Mouse (Mus musculus): Measurements from ENCODE around the gene Gm8909. TPM values are rescaled to one million over a fixed set of nuclear protein-coding genes. Genes with fewer than 3 reads are reported as not detected.
"Not testable (repeated sequence)": the region's sequence is repeated elsewhere in the genome, so short reads cannot be mapped to it uniquely, and the experiment has no call there.

Gm8909 gene
- polyA plus RNA-seq, 1 experiment from 2014 or later, result 6.7 TPM

DNA sequence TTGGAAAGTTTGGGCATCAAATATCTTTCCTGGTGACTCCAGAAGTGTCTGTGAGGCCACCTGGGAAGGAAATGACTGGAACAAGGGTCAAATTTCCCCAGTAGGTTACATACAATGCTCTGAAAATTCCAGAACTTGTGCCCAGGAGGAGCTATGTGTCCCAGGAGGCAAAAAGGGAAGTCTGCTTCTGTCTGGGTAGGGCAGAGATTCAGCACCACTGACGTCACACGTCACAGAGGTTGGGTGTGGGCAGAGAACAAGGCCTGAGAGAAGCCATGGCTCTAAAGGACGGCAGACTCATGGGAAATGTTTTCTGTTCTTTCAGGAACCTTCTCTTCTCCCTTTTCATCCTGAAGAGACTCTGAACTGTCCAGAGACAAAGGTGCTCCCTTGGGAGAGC, 19.2 kb upstream of the Gm8909 start:
- H3K9me3 ChIP-seq (ENCODE audit: low read length), result no peaks in the 10 kb centered on the region
- H3K4me1 ChIP-seq (ENCODE audit: insufficient read depth, low read depth, low read length), result no peaks in the 10 kb centered on the region
- DNase-seq (ENCODE audit: low spot score) (no peak), ATAC-seq (no peak)
- no peak overlapping the region for H3K9ac ChIP-seq (replicated peaks; ENCODE audit: low read depth)
- no peak overlapping the region for H3K4me2 ChIP-seq (replicated peaks; ENCODE audit: low read depth, low read length)
- no peak overlapping the region for H3K27ac ChIP-seq (ENCODE audit: low read length)
- no peak for TF ChIP-seq EP300 (IDR thresholded peaks at IDR 0.05)
- no peak for TF ChIP-seq CTCF (IDR thresholded peaks at IDR 0.05)
- no peak overlapping the region for H3K4me3 ChIP-seq (ENCODE audit: low read depth, low read length)
- no peaks in the 10 kb centered on the region for H3K27me3 ChIP-seq (replicated peaks; ENCODE audit: insufficient read depth, low read length)
- no peaks in the 10 kb centered on the region for H3K36me3 ChIP-seq (ENCODE audit: insufficient read depth, low read length)
- 54% methylated on average over 3 of the region's 3 CpGs for WGBS

DNA sequence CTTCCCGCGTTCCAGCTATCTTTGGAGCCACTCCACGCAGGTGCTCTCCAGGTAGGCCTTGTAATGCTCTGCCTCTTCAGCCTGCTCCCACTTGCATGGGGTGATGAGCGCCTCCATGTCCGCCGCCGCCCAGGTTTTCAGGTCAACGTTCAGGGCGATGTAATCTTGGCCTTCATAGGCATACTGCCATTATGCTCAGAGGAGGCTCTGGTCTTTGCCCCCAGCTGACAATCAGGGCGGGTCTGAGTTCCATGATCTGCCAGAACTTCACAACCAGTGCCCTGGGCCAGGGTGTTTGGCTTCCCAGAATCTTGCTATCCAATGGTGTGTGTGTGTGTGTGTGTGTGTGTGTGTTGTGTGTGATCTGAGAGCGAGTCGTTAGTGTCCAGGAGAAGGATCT, 13.9 kb upstream of the Gm8909 start:
- ATAC-seq, result no peak
- 68% methylated on average over 12 of the region's 12 CpGs for WGBS

DNA sequence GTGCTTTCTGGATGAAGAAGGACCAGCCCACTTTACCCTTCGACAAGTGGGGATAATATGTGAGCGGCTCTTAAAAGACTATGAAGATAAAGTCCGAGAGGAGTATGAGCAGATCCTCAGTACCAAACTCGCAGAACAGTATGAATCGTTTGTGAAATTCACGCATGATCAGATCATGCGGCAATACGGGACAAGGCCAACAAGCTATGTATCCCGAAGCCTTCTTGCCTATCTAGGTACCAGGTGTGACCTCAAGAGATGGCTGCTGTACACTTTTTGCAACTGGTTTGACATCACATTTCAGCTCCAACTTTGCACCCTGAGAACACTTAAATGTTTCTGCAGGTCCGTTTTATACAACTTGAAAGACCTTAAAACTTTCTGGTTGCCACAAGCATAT, 11.1 kb upstream of the Gm8909 start:
- H3K9ac ChIP-seq (replicated peaks; ENCODE audit: low read depth); H3K27ac ChIP-seq (ENCODE audit: low read length); H3K9me3 ChIP-seq (ENCODE audit: low read length); ATAC-seq; H3K36me3 ChIP-seq (ENCODE audit: insufficient read depth, low read length); DNase-seq (ENCODE audit: low spot score); H3K27me3 ChIP-seq (replicated peaks; ENCODE audit: insufficient read depth, low read length); H3K4me1 ChIP-seq (ENCODE audit: insufficient read depth, low read depth, low read length): not testable (repeated sequence)
- 10% methylated on average over 10 of the region's 10 CpGs for WGBS
- Histone ChIP-seq H3K4me3 (ENCODE audit: low read depth, low read length) (peak overlapping the region; percentile 26; the same call in 1 of the 2 replicates), H3K4me2 (replicated peaks; ENCODE audit: low read depth, low read length) (peak overlapping the region; percentile 54)

More for the DNA sequence above, 13.9 kb upstream of the Gm8909 start:
- H3K27me3 ChIP-seq (replicated peaks; ENCODE audit: insufficient read depth, low read length), result no peaks in the 10 kb centered on the region
- H3K9me3 ChIP-seq (ENCODE audit: low read length), result no peaks in the 10 kb centered on the region
- no peak overlapping the region for H3K27ac ChIP-seq (ENCODE audit: low read length)
- no peaks in the 10 kb centered on the region for H3K4me1 ChIP-seq (ENCODE audit: insufficient read depth, low read depth, low read length)
- H3K4me2 ChIP-seq (replicated peaks; ENCODE audit: low read depth, low read length), result no peak overlapping the region
- no peak for DNase-seq (ENCODE audit: low spot score)
- H3K36me3 ChIP-seq (ENCODE audit: insufficient read depth, low read length), result no peaks in the 10 kb centered on the region
- no peak overlapping the region for H3K9ac ChIP-seq (replicated peaks; ENCODE audit: low read depth)
- TF ChIP-seq EP300 (IDR thresholded peaks at IDR 0.05) (no peak), CTCF (IDR thresholded peaks at IDR 0.05) (no peak)
- H3K4me3 ChIP-seq (ENCODE audit: low read depth, low read length), result no peak overlapping the region

DNA sequence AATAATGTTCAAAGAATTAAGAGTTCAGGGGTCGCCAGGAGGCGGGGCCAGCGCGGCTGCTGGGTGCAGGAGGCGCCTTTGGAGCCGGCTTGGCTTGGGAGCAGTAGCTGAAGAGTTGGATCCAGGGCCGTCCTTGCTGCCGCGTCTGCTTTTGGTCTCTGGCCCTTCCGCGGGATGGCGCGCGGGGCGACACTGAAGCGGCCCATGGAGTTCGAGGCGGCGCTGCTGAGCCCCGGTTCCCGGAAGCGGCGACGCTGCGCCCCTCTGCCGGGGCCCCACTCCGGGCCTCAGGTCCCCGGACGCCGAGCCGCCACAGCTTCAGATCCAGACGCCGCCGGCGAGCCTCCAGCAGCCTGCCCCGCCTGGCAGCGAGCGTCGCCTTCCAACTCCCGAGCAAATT, 10.6 kb upstream of the Gm8909 start:
- WGBS, result under 1% methylated on average over 40 of the region's 40 CpGs
- H3K36me3 ChIP-seq (ENCODE audit: insufficient read depth, low read length); H3K27ac ChIP-seq (ENCODE audit: low read length); H3K9me3 ChIP-seq (ENCODE audit: low read length); H3K9ac ChIP-seq (replicated peaks; ENCODE audit: low read depth); H3K4me1 ChIP-seq (ENCODE audit: insufficient read depth, low read depth, low read length); H3K27me3 ChIP-seq (replicated peaks; ENCODE audit: insufficient read depth, low read length): not testable (repeated sequence)
- DNase-seq (ENCODE audit: low spot score) (peak; percentile 16), ATAC-seq (peak; percentile 57)
- H3K4me2 ChIP-seq (replicated peaks; ENCODE audit: low read depth, low read length), result peak overlapping the region; percentile 54
- peak overlapping the region; percentile 26 for H3K4me3 ChIP-seq (ENCODE audit: low read depth, low read length)
- peak; percentile 29 for TF ChIP-seq CTCF (IDR thresholded peaks at IDR 0.05)

DNA sequence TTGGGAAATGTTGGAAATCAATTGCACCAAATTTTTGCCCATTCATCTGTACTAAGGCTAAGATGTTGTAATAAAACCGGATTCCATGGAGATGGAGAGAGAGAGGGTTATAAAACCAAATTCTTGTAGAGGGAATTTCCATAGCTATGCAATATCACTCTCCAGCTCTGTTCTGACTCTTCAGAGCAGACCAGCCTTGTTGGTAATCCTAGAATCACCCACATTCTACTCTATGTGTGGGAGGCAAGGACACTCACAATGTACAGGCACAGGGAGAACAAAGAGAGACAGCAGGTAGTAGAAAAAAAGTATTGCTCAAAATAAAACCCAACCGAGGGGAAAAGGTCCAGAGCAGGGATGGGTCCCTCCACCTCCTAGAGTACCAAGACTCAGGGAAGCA, 7.8 kb upstream of the Gm8909 start:
- not testable (repeated sequence) for DNase-seq (ENCODE audit: low spot score); H3K4me2 ChIP-seq (replicated peaks; ENCODE audit: low read depth, low read length); H3K27me3 ChIP-seq (replicated peaks; ENCODE audit: insufficient read depth, low read length); H3K36me3 ChIP-seq (ENCODE audit: insufficient read depth, low read length); H3K27ac ChIP-seq (ENCODE audit: low read length); H3K9ac ChIP-seq (replicated peaks; ENCODE audit: low read depth); H3K4me3 ChIP-seq (ENCODE audit: low read depth, low read length); H3K4me1 ChIP-seq (ENCODE audit: insufficient read depth, low read depth, low read length); ATAC-seq; H3K9me3 ChIP-seq (ENCODE audit: low read length)
- WGBS, result no CpG with 5 or more reads among the region's 2 CpGs

DNA sequence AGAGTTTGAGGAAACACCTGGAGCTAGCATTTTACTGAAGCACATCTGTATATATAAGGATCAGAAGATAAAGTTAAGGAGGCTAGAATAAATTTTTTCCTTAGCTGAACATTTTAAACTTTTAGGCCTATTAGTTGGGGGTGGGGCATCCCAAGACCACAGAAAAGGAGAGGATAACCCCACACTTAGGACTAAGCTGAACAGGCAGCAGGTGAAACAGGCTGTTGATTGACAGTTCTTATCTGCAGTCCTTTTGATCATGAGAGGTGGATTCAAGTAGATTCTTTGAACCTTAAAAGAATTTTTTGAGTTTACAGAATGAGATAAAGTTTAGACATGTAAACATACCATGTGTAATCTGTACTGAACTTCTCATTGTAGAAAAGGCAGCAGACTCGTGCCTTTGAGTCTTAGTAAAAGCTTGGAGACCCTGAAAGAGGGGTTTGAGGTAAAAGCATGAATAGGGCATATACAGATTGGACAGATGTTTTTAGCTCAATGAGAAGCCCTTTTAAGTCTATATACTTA, 2.0 kb upstream of the Gm8909 start:
- no peak for TF ChIP-seq CTCF (IDR thresholded peaks at IDR 0.05)
- TF ChIP-seq EP300 (IDR thresholded peaks at IDR 0.05), result peak; percentile 75
- H3K4me2 ChIP-seq (replicated peaks; ENCODE audit: low read depth, low read length), result no peak overlapping the region
- no peaks in the 10 kb centered on the region for H3K4me1 ChIP-seq (ENCODE audit: insufficient read depth, low read depth, low read length)
- 5% methylated on average over 1 of the region's 1 CpGs for WGBS
- no peaks in the 10 kb centered on the region for H3K36me3 ChIP-seq (ENCODE audit: insufficient read depth, low read length)
- H3K9ac ChIP-seq (replicated peaks; ENCODE audit: low read depth), result no peak overlapping the region
- no peak for ATAC-seq
- H3K4me3 ChIP-seq (ENCODE audit: low read depth, low read length), result no peak overlapping the region
- H3K27me3 ChIP-seq (replicated peaks; ENCODE audit: insufficient read depth, low read length), result no peaks in the 10 kb centered on the region
- no peak overlapping the region for H3K27ac ChIP-seq (ENCODE audit: low read length)
- no peaks in the 10 kb centered on the region for H3K9me3 ChIP-seq (ENCODE audit: low read length)
- peak; percentile 44 for DNase-seq (ENCODE audit: low spot score)

DNA sequence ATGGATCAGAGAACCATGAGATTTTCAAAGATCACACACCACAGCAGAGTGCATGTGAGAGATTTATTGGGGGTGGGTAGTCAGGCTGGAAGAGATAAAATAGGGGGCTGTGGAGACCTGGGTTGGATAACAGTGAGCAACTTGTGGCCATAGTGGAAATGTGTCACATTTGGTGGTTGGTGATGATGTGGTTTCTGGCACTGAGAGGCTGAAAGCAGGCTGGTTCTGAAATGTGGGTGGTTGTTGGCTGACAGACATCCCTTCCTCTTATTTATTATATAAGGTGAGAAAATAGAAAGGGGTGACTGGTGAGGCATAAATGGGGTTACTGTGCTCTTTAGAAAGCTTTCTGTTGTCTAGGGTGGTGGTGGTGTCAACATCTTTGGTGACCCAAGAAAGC, 1.4 kb upstream of the Gm8909 start:
- Histone ChIP-seq H3K9ac (replicated peaks; ENCODE audit: low read depth) (no peak overlapping the region), H3K4me1 (ENCODE audit: insufficient read depth, low read depth, low read length) (no peaks in the 10 kb centered on the region), H3K4me3 (ENCODE audit: low read depth, low read length) (no peak overlapping the region), H3K27ac (ENCODE audit: low read length) (no peak overlapping the region), H3K36me3 (ENCODE audit: insufficient read depth, low read length) (no peaks in the 10 kb centered on the region), H3K9me3 (ENCODE audit: low read length) (no peaks in the 10 kb centered on the region), H3K27me3 (replicated peaks; ENCODE audit: insufficient read depth, low read length) (no peaks in the 10 kb centered on the region), H3K4me2 (replicated peaks; ENCODE audit: low read depth, low read length) (no peak overlapping the region)
- TF ChIP-seq CTCF (IDR thresholded peaks at IDR 0.05) (no peak), EP300 (IDR thresholded peaks at IDR 0.05) (no peak)
- no peak for DNase-seq (ENCODE audit: low spot score)
- ATAC-seq, result no peak

DNA sequence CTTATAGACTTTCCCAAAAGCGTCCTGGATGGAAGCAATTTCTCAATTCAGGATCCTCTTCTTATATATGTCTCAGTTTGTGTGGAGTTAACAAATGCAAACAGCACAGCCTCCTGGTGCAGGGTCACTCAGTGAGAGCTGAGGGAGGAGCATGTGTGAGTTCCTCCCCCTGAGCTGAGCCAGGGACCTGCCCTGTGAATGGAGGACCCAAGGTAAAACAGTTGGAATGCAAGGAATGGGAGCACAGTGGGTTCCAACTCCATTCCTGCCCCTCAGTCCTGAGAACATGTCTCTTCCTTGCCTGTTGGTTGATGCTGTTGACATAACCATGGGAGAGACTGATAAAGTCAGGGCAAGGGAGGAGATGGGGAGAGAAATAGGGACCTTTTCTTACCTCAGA, 757 bp upstream of the Gm8909 start:
- H3K4me2 ChIP-seq (replicated peaks; ENCODE audit: low read depth, low read length); H3K27me3 ChIP-seq (replicated peaks; ENCODE audit: insufficient read depth, low read length); H3K9ac ChIP-seq (replicated peaks; ENCODE audit: low read depth); H3K36me3 ChIP-seq (ENCODE audit: insufficient read depth, low read length); H3K4me1 ChIP-seq (ENCODE audit: insufficient read depth, low read depth, low read length); H3K4me3 ChIP-seq (ENCODE audit: low read depth, low read length); H3K27ac ChIP-seq (ENCODE audit: low read length); H3K9me3 ChIP-seq (ENCODE audit: low read length): not testable (repeated sequence)
- ATAC-seq (peak; percentile 18; the same call in 1 of the 2 replicates), DNase-seq (ENCODE audit: low spot score) (peak; percentile 26)
- WGBS, result no CpG with 5 or more reads among the region's 1 CpGs
